In the genomic region with DNA sequence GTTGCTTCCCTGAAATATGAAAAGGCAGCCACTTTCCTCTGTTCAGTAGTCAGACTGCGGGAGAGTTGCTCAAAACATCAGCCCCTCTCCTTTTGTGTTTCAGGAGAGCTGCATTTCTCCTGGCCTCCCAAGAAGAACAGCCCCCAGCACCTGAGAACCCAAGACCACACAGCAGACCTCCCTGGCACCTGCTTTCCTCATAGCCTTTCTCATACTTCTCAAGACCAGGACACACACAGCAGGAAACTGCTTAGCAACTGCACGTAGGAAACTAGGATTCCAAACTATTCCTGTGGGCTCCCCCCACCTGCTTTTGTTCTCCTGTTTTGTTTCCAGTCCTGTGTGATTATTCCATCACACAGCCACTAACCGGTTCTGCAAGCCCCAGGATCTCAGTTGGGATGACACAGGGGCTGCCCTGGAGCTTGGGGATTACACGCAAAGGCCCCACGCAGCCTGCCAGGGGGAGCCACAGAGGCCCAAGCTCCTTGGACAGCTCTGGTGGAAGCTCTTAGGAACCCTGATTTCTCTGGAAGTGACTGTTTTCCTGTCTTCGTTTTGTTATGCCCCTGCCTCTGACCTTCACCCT, we compare ENCODE assay signal across 10 mouse cellular contexts.
DNase-seq lines count a peak whose midpoint lies in the region; ATAC-seq and TF ChIP-seq lines count a peak whose summit lies in the region.
"Had no signal": no experiment of that assay in that cellular context is flagged by ENCODE, and none has a peak within 500 bp of the region (broad histone marks: within the 10 kb centered on the region; RNA-seq: fewer than 3 reads in every experiment).

No protein-coding gene starts in this region.

- no peak overlapping the region for H3K4me2 ChIP-seq in limb, embryonic 12.5 days
- H3K4me2 ChIP-seq in liver, postnatal 0 days (ENCODE audit: low read depth, low read length): no peak overlapping the region

- TF ChIP-seq EP300 in liver, postnatal 0 days (IDR thresholded peaks at IDR 0.05; ENCODE audit: low read depth): no peak

- TF ChIP-seq CTCF in gastrocnemius, adult 2 months (IDR thresholded peaks at IDR 0.05): peak; percentile 19; the same call in 1 of the 2 replicates
- TF ChIP-seq CTCF in brain, embryonic 14.5 days (IDR thresholded peaks at IDR 0.05; ENCODE audit: borderline replicate concordance, extremely low read depth, insufficient read depth, insufficient read length): peak; percentile 20; the same call in 1 of the 2 replicates
- peak; percentile 13; the same call in 1 of the 2 replicates for TF ChIP-seq CTCF in liver, postnatal 0 days (IDR thresholded peaks at IDR 0.05; ENCODE audit: low read depth)

- H3K4me1 ChIP-seq in limb, embryonic 12.5 days (replicated peaks): no peaks in the 10 kb centered on the region
- no peaks in the 10 kb centered on the region for H3K4me1 ChIP-seq in limb, embryonic 10.5 days
- H3K4me1 ChIP-seq in liver, postnatal 0 days (ENCODE audit: insufficient read depth): no peaks in the 10 kb centered on the region

- 43% methylated on average over 6 of the region's 6 CpGs for WGBS in limb, embryonic 12.5 days
- WGBS in limb, embryonic 10.5 days: 40% methylated on average over 6 of the region's 6 CpGs
- WGBS in liver, postnatal 0 days (ENCODE audit: insufficient replicate concordance): 49% methylated on average over 6 of the region's 6 CpGs

- H3K4me3 ChIP-seq in gastrocnemius, adult 2 months: no peak overlapping the region
- H3K4me3 ChIP-seq in limb, embryonic 12.5 days (replicated peaks): no peak overlapping the region
- H3K4me3 ChIP-seq in limb, embryonic 10.5 days: no peak overlapping the region
- no peak overlapping the region for H3K4me3 ChIP-seq in liver, postnatal 0 days (ENCODE audit: low read depth, low read length)

- TF ChIP-seq POLR2A in brain, embryonic 14.5 days (IDR thresholded peaks at IDR 0.05; ENCODE audit: borderline replicate concordance, extremely low read depth, insufficient read depth, insufficient read length, poor library complexity, severe bottlenecking): no peak

- intact Hi-C loops in gastrocnemius, adult 2 months (cut with DNase I): no loop called here

- no peaks in the 10 kb centered on the region for H3K36me3 ChIP-seq in limb, embryonic 12.5 days
- H3K36me3 ChIP-seq in limb, embryonic 10.5 days: no peaks in the 10 kb centered on the region
- no peaks in the 10 kb centered on the region for H3K36me3 ChIP-seq in liver, postnatal 0 days (replicated peaks; ENCODE audit: insufficient read depth, low read length)

- H3K27me3 ChIP-seq in limb, embryonic 12.5 days: no peaks in the 10 kb centered on the region
- H3K27me3 ChIP-seq in limb, embryonic 10.5 days (ENCODE audit: low read depth, poor library complexity, severe bottlenecking): no peaks in the 10 kb centered on the region
- no peaks in the 10 kb centered on the region for H3K27me3 ChIP-seq in liver, postnatal 0 days (ENCODE audit: insufficient read depth, low read length)

- H3K9ac ChIP-seq in limb, embryonic 12.5 days (replicated peaks): no peak overlapping the region
- H3K9ac ChIP-seq in liver, postnatal 0 days (replicated peaks): no peak overlapping the region

- peak; percentile 17 for DNase-seq in gastrocnemius, adult 2 months
- DNase-seq in gastrocnemius, adult 8-10 months (ENCODE audit: low spot score in 2 of 2): no peak
- no peak for DNase-seq in limb, embryonic 10.5 days (ENCODE audit: low spot score)
- DNase-seq in brain, embryonic 14.5 days (ENCODE audit: low read depth): peak; percentile 32
- DNase-seq in liver, postnatal 0 days: no peak
- DNase-seq in spleen, postnatal 4 days (ENCODE audit: low spot score in 2 of 2): no peak
- no peak for DNase-seq in spleen, adult 12 weeks (ENCODE audit: low spot score)
- DNase-seq: cerebellum, adult 9-10 months; thymus, postnatal 25 days had no signal

- H3K9me3 ChIP-seq in limb, embryonic 12.5 days: no peaks in the 10 kb centered on the region
- no peaks in the 10 kb centered on the region for H3K9me3 ChIP-seq in limb, embryonic 10.5 days (replicated peaks)
- H3K9me3 ChIP-seq in liver, postnatal 0 days (ENCODE audit: low read length): no peaks in the 10 kb centered on the region

- peak; percentile 31; the same call in 1 of the 2 replicates for ATAC-seq in limb, embryonic 12.5 days (ENCODE audit: insufficient number of reproducible peaks, insufficient read depth, low FRiP score, low TSS enrichment, low read depth)
- no peak for ATAC-seq in liver, postnatal 0 days

- H3K27ac ChIP-seq in gastrocnemius, adult 2 months: peak overlapping the region; percentile 28; the same call in 1 of the 2 replicates
- no peak overlapping the region for H3K27ac ChIP-seq in limb, embryonic 12.5 days
- no peak overlapping the region for H3K27ac ChIP-seq in limb, embryonic 10.5 days
- H3K27ac ChIP-seq in liver, postnatal 0 days (ENCODE audit: low read depth): no peak overlapping the region

Comparison
In these comparisons a context has a peak if more than half of its experiments do, and no peak if none do; other contexts are left out.
1. DNase-seq: peak in gastrocnemius, adult 2 months (single experiment) and brain, embryonic 14.5 days (single experiment); none in gastrocnemius, adult 8-10 months (0 of 2), limb, embryonic 10.5 days (single experiment), liver, postnatal 0 days (single experiment), spleen, postnatal 4 days (0 of 2) and spleen, adult 12 weeks (single experiment).
2. Peak in every context shown above with its lines, with median percentiles within 50 percentile points of each other: CTCF ChIP-seq.